Mouse (Mus musculus): ENCODE measurements around the gene Arhgap1. TPM values are rescaled to one million over a fixed set of nuclear protein-coding genes. Genes with fewer than 3 reads are reported as not detected.

Arhgap1 gene
- polyA plus RNA-seq, 1 experiment from 2014 or later = 70.7 TPM

DNA sequence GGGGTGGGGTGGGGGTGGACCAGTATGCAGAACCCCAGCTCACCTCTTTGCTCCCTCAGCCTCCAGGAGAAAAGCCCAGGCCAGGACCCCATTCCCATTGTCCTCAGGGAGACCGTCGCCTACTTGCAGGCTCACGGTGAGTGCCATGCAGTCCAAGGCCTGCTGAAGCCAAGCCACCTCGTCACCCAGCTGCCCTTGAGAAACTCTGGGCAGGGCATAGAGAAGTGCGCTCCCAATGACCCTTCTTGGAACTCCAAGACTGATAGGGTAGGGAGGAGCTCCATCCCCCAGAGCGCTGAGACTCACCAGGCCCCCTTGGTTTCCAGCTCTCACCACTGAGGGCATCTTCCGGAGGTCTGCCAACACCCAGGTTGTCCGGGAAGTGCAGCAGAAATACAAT, 19.7 kb downstream of the Arhgap1 start:
- Histone ChIP-seq H3K9me3 (ENCODE audit: control insufficient read depth, low read length) (no peaks in the 10 kb centered on the region), H3K4me1 (replicated peaks; ENCODE audit: control insufficient read depth, insufficient read depth, low read length) (no peaks in the 10 kb centered on the region), H3K27ac (ENCODE audit: low read depth, low read length) (no peak overlapping the region), H3K27me3 (ENCODE audit: control insufficient read depth, insufficient read depth, low read length) (no peaks in the 10 kb centered on the region), H3K36me3 (ENCODE audit: control insufficient read depth, insufficient read depth, low read length) (no peaks in the 10 kb centered on the region; the same call in 1 of the 2 replicates), H3K9ac (ENCODE audit: low read length) (no peak overlapping the region), H3K4me2 (ENCODE audit: low read depth, low read length, severe bottlenecking) (no peak overlapping the region), H3K4me3 (ENCODE audit: low read depth, low read length) (no peak overlapping the region)
- DNase-seq (ENCODE audit: low spot score) (no peak), ATAC-seq (replicated peaks; ENCODE audit: low FRiP score) (no peak)
- 93% methylated on average over 8 of the region's 8 CpGs for WGBS

GRCm38 (mm10) chr2:91670038-91670437, 20.4 kb downstream of the Arhgap1 start:
- no peak overlapping the region for H3K27ac ChIP-seq (ENCODE audit: low read depth, low read length)
- no peaks in the 10 kb centered on the region for H3K27me3 ChIP-seq (ENCODE audit: control insufficient read depth, insufficient read depth, low read length)
- no peaks in the 10 kb centered on the region; the same call in 1 of the 2 replicates for H3K36me3 ChIP-seq (ENCODE audit: control insufficient read depth, insufficient read depth, low read length)
- no peaks in the 10 kb centered on the region for H3K4me1 ChIP-seq (replicated peaks; ENCODE audit: control insufficient read depth, insufficient read depth, low read length)
- ATAC-seq (replicated peaks; ENCODE audit: low FRiP score) = no peak
- no peak for DNase-seq (ENCODE audit: low spot score)
- no peak overlapping the region for H3K4me2 ChIP-seq (ENCODE audit: low read depth, low read length, severe bottlenecking)
- no peaks in the 10 kb centered on the region for H3K9me3 ChIP-seq (ENCODE audit: control insufficient read depth, low read length)
- no peak overlapping the region for H3K9ac ChIP-seq (ENCODE audit: low read length)
- no peak overlapping the region for H3K4me3 ChIP-seq (ENCODE audit: low read depth, low read length)
- WGBS = 96% methylated on average over 6 of the region's 6 CpGs

DNA sequence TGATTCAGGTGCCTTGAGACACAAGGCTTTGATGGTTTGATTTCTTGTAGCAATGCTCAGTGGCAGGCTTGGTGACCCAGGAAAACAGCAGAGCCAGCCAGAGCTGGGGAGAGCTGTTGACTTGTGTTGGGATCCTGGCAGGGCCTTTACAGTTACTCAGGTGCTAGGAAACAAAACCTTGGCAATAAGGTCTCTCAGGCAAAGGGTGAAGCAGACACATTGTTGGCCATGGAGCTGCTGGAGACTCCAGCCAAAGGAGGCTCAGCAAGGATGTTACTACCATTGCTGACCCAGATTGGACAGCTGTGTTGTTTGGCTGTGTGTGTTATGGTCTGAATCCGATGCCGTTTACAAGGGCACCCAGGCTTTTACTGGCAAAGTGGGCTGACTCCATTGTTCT, 23.9 kb downstream of the Arhgap1 start:
- Histone ChIP-seq H3K4me1 (replicated peaks; ENCODE audit: control insufficient read depth, insufficient read depth, low read length) (no peaks in the 10 kb centered on the region), H3K9me3 (ENCODE audit: control insufficient read depth, low read length) (no peaks in the 10 kb centered on the region), H3K9ac (ENCODE audit: low read length) (no peak overlapping the region), H3K27me3 (ENCODE audit: control insufficient read depth, insufficient read depth, low read length) (no peaks in the 10 kb centered on the region), H3K27ac (ENCODE audit: low read depth, low read length) (no peak overlapping the region), H3K4me2 (ENCODE audit: low read depth, low read length, severe bottlenecking) (no peak overlapping the region), H3K36me3 (ENCODE audit: control insufficient read depth, insufficient read depth, low read length) (no peaks in the 10 kb centered on the region; the same call in 1 of the 2 replicates), H3K4me3 (ENCODE audit: low read depth, low read length) (no peak overlapping the region)
- no peak for DNase-seq (ENCODE audit: low spot score)
- no peak for ATAC-seq (replicated peaks; ENCODE audit: low FRiP score)
- WGBS = 96% methylated on average over 2 of the region's 2 CpGs

DNA sequence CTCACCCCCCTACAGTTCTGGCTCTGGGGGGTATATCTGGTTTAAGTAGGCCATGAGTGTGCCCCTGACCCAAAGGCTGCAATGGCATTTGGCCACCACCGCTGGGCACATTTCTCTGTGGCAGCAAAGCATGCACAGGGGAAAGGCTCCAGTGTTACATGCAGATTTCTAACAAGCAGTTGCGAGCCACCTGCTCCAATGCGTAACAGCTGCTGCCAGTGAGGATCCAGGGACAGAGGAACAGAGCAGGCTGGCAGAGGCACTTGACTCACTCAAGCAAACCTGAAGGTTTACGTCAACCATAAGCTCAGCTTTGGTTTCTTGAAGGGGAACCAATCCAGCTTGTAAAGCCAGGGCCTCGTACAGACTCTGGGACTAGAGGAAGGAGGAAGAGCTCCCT, 25.2 kb downstream of the Arhgap1 start:
- Histone ChIP-seq H3K4me3 (ENCODE audit: low read depth, low read length) (no peak overlapping the region), H3K9me3 (ENCODE audit: control insufficient read depth, low read length) (no peaks in the 10 kb centered on the region), H3K27ac (ENCODE audit: low read depth, low read length) (no peak overlapping the region), H3K4me1 (replicated peaks; ENCODE audit: control insufficient read depth, insufficient read depth, low read length) (no peaks in the 10 kb centered on the region), H3K36me3 (ENCODE audit: control insufficient read depth, insufficient read depth, low read length) (no peaks in the 10 kb centered on the region), H3K27me3 (ENCODE audit: control insufficient read depth, insufficient read depth, low read length) (no peaks in the 10 kb centered on the region), H3K9ac (ENCODE audit: low read length) (no peak overlapping the region), H3K4me2 (ENCODE audit: low read depth, low read length, severe bottlenecking) (no peak overlapping the region)
- DNase-seq (ENCODE audit: low spot score) (no peak), ATAC-seq (replicated peaks; ENCODE audit: low FRiP score) (no peak)
- 94% methylated on average over 5 of the region's 5 CpGs for WGBS

DNA sequence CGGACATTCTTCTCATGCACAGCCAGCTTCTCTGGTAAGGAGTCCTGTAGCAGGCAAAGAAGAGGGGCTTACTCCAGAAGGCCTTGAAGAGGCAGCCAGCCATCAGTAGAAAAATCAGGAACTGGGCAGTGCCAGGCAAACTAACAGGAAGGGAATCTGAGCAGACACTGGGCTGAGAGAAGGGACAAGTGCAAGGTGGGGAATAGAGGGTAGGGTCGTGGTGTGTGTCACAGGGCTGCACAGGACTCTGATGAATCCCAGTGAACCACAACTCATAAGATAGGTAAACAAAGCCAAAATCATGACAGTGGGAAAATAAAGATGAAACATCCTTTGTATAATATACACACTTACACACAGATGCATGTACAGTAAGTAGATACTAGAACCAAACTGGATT, 26.8 kb downstream of the Arhgap1 start:
- no peak for DNase-seq (ENCODE audit: low spot score)
- Histone ChIP-seq H3K4me1 (replicated peaks; ENCODE audit: control insufficient read depth, insufficient read depth, low read length) (no peaks in the 10 kb centered on the region), H3K4me2 (ENCODE audit: low read depth, low read length, severe bottlenecking) (no peak overlapping the region), H3K27me3 (ENCODE audit: control insufficient read depth, insufficient read depth, low read length) (no peaks in the 10 kb centered on the region), H3K4me3 (ENCODE audit: low read depth, low read length) (no peak overlapping the region), H3K27ac (ENCODE audit: low read depth, low read length) (no peak overlapping the region), H3K36me3 (ENCODE audit: control insufficient read depth, insufficient read depth, low read length) (no peaks in the 10 kb centered on the region), H3K9ac (ENCODE audit: low read length) (no peak overlapping the region), H3K9me3 (ENCODE audit: control insufficient read depth, low read length) (no peaks in the 10 kb centered on the region)
- 94% methylated on average over 2 of the region's 2 CpGs for WGBS
- no peak for ATAC-seq (replicated peaks; ENCODE audit: low FRiP score)

- no peak overlapping the region for H3K27ac ChIP-seq (ENCODE audit: low read depth, low read length)
- H3K36me3 ChIP-seq (ENCODE audit: control insufficient read depth, insufficient read depth, low read length) = no peaks in the 10 kb centered on the region
- no peak overlapping the region for H3K4me2 ChIP-seq (ENCODE audit: low read depth, low read length, severe bottlenecking)
- H3K4me3 ChIP-seq (ENCODE audit: low read depth, low read length) = no peak overlapping the region
- no peaks in the 10 kb centered on the region for H3K4me1 ChIP-seq (replicated peaks; ENCODE audit: control insufficient read depth, insufficient read depth, low read length)
- H3K9ac ChIP-seq (ENCODE audit: low read length) = no peak overlapping the region
- no peak for ATAC-seq (replicated peaks; ENCODE audit: low FRiP score)
- no peaks in the 10 kb centered on the region for H3K9me3 ChIP-seq (ENCODE audit: control insufficient read depth, low read length)
- no peaks in the 10 kb centered on the region for H3K27me3 ChIP-seq (ENCODE audit: control insufficient read depth, insufficient read depth, low read length)
- no peak for DNase-seq (ENCODE audit: low spot score)
Observed at GRCm38 (mm10) chr2:91676961-91677360, 27.3 kb downstream of the Arhgap1 start.

- no peak overlapping the region for H3K27ac ChIP-seq (ENCODE audit: low read depth, low read length)
- no peak for DNase-seq (ENCODE audit: low spot score)
- H3K4me1 ChIP-seq (replicated peaks; ENCODE audit: control insufficient read depth, insufficient read depth, low read length) = no peaks in the 10 kb centered on the region
- no peaks in the 10 kb centered on the region for H3K27me3 ChIP-seq (ENCODE audit: control insufficient read depth, insufficient read depth, low read length)
- H3K36me3 ChIP-seq (ENCODE audit: control insufficient read depth, insufficient read depth, low read length) = no peaks in the 10 kb centered on the region
- no peak overlapping the region for H3K9ac ChIP-seq (ENCODE audit: low read length)
- WGBS = 58% methylated on average over 4 of the region's 4 CpGs
- H3K4me3 ChIP-seq (ENCODE audit: low read depth, low read length) = no peak overlapping the region
- no peak for ATAC-seq (replicated peaks; ENCODE audit: low FRiP score)
- no peaks in the 10 kb centered on the region for H3K9me3 ChIP-seq (ENCODE audit: control insufficient read depth, low read length)
- no peak overlapping the region for H3K4me2 ChIP-seq (ENCODE audit: low read depth, low read length, severe bottlenecking)
Observed at GRCm38 (mm10) chr2:91682850-91683249, 33.2 kb downstream of the Arhgap1 start.

GRCm38 (mm10) chr2:91683919-91684318, 34.3 kb downstream of the Arhgap1 start:
- no peak overlapping the region for H3K4me3 ChIP-seq (ENCODE audit: low read depth, low read length)
- no peak overlapping the region for H3K9ac ChIP-seq (ENCODE audit: low read length)
- 83% methylated on average over 8 of the region's 8 CpGs for WGBS
- no peak overlapping the region for H3K27ac ChIP-seq (ENCODE audit: low read depth, low read length)
- no peaks in the 10 kb centered on the region for H3K4me1 ChIP-seq (replicated peaks; ENCODE audit: control insufficient read depth, insufficient read depth, low read length)
- H3K9me3 ChIP-seq (ENCODE audit: control insufficient read depth, low read length) = no peaks in the 10 kb centered on the region
- no peak for ATAC-seq (replicated peaks; ENCODE audit: low FRiP score)
- H3K4me2 ChIP-seq (ENCODE audit: low read depth, low read length, severe bottlenecking) = no peak overlapping the region
- no peak for DNase-seq (ENCODE audit: low spot score)
- no peaks in the 10 kb centered on the region for H3K27me3 ChIP-seq (ENCODE audit: control insufficient read depth, insufficient read depth, low read length)
- no peaks in the 10 kb centered on the region for H3K36me3 ChIP-seq (ENCODE audit: control insufficient read depth, insufficient read depth, low read length)

GRCm38 (mm10) chr2:91689452-91689851, 39.8 kb downstream of the Arhgap1 start:
- DNase-seq (ENCODE audit: low spot score) (no peak), ATAC-seq (replicated peaks; ENCODE audit: low FRiP score) (no peak)
- Histone ChIP-seq H3K27me3 (ENCODE audit: control insufficient read depth, insufficient read depth, low read length) (no peaks in the 10 kb centered on the region), H3K4me1 (replicated peaks; ENCODE audit: control insufficient read depth, insufficient read depth, low read length) (no peaks in the 10 kb centered on the region), H3K36me3 (ENCODE audit: control insufficient read depth, insufficient read depth, low read length) (no peaks in the 10 kb centered on the region), H3K4me3 (ENCODE audit: low read depth, low read length) (no peak overlapping the region), H3K27ac (ENCODE audit: low read depth, low read length) (no peak overlapping the region), H3K9me3 (ENCODE audit: control insufficient read depth, low read length) (no peaks in the 10 kb centered on the region), H3K4me2 (ENCODE audit: low read depth, low read length, severe bottlenecking) (no peak overlapping the region), H3K9ac (ENCODE audit: low read length) (no peak overlapping the region)
- WGBS = 88% methylated on average over 7 of the region's 7 CpGs
